Mouse (Mus musculus): ENCODE data around the gene Cnn2. TPM values are rescaled to one million over a fixed set of nuclear protein-coding genes. Genes with fewer than 3 reads are reported as not detected.

The Cnn2 gene
- polyA plus RNA-seq, 1 experiment from 2014 or later: 208 TPM

DNA sequence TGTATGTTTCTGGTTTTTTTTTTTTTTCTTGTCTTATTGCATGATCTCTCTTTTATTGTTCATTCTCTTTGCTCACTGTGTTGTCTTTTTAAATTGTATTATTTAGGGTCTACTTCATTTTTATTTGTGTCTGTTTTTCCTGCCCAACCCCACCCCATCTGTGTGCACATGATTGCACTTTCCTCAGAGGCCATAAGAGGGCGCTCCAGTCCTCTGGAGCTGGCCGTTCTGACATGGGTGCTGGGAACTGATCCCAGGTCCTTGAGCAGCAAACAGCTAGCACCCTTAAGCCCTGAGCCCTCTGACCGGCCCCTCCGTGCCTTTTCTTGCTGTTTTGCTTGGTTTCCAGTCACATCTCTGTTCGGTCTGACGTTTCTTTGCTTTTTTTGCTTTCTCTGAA is 3.2 kb downstream of the Cnn2 start:
- 84% methylated on average over 6 of the region's 6 CpGs for WGBS
- Histone ChIP-seq H3K27me3 (no peaks in the 10 kb centered on the region), H3K9me3 (replicated peaks) (no peaks in the 10 kb centered on the region), H3K4me3 (no peak overlapping the region), H3K4me2 (no peak overlapping the region), H3K4me1 (replicated peaks) (peaks cover 52% of the 10 kb centered on the region), H3K9ac (no peak overlapping the region), H3K27ac (no peak overlapping the region), H3K36me3 (peaks cover 50% of the 10 kb centered on the region)
- no peak for ATAC-seq (replicated peaks; ENCODE audit: insufficient number of reproducible peaks, insufficient read depth, low FRiP score, low read depth)

DNA sequence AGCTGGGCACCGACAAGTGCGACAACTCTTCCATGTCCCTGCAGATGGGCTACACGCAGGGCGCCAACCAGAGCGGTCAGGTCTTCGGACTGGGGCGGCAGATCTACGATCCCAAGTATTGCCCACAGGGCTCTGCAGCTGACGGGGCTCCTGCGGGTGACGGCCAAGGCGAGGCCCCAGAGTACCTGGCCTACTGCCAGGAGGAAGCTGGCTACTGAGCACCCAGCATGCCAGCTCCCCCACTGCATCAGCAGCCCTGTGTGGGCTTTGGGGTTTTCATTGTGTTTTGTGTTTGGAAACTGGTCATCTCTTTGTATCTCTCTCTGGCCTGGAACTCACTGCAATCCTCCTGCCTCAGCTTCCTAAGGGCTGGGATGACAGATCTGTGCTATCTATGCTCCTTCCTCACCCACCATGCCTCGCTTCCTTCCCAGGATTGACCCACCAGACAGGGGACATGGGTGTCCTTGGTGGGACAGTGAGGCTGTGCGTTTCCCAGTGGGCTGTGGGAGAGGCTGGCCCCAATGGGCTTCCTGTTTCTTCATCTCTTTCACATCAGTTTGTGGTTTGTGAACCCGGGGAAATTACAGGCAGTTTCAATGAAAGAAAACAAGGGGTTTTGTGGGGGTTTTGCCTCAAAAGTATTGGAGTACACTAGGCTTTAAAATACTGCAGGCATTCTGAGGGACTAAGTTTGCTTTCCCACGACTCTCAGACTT is 6.2 kb downstream of the Cnn2 start:
- no peak overlapping the region for H3K4me2 ChIP-seq
- H3K9me3 ChIP-seq (replicated peaks): no peaks in the 10 kb centered on the region
- peak overlapping the region; percentile 27; the same call in 1 of the 2 replicates for H3K27ac ChIP-seq
- H3K9ac ChIP-seq: no peak overlapping the region
- WGBS: 72% methylated on average over 16 of the region's 16 CpGs
- H3K36me3 ChIP-seq: peaks cover 50% of the 10 kb centered on the region
- no peaks in the 10 kb centered on the region; the same call in 1 of the 2 replicates for H3K27me3 ChIP-seq
- H3K4me1 ChIP-seq (replicated peaks): peaks cover 47% of the 10 kb centered on the region
- no peak for ATAC-seq (replicated peaks; ENCODE audit: insufficient number of reproducible peaks, insufficient read depth, low FRiP score, low read depth)
- no peak overlapping the region for H3K4me3 ChIP-seq

DNA sequence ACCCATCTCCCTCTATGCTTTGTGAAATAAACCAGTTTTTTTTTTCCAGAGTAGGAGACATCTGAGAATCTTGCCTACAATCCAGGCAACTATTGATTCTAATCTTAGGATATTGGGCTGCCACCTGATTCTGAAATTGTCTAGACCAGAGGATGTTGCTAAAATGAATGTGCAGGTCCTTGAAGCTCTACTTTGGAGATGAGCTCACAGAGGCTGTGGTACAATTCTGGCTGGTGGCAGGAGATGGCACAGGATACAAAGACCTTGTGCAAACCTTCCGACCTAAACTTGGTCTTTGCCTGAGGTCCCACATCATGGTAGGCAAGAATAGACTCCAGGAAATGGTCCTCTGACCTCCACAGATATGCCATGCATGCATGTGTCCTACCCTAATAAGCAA is 7.3 kb downstream of the Cnn2 start:
- Histone ChIP-seq H3K4me2 (no peak overlapping the region), H3K27me3 (no peaks in the 10 kb centered on the region; the same call in 1 of the 2 replicates), H3K9ac (no peak overlapping the region), H3K36me3 (peaks cover 50% of the 10 kb centered on the region), H3K4me1 (replicated peaks) (peaks cover 38% of the 10 kb centered on the region), H3K9me3 (replicated peaks) (no peaks in the 10 kb centered on the region), H3K27ac (peak overlapping the region; percentile 28; the same call in 1 of the 2 replicates), H3K4me3 (0 out of 2 replicates have a peak overlapping the region, but pooled peaks have one; percentile 59)
- WGBS: 55% methylated on average over 1 of the region's 1 CpGs
- no peak for ATAC-seq (replicated peaks; ENCODE audit: insufficient number of reproducible peaks, insufficient read depth, low FRiP score, low read depth)

DNA sequence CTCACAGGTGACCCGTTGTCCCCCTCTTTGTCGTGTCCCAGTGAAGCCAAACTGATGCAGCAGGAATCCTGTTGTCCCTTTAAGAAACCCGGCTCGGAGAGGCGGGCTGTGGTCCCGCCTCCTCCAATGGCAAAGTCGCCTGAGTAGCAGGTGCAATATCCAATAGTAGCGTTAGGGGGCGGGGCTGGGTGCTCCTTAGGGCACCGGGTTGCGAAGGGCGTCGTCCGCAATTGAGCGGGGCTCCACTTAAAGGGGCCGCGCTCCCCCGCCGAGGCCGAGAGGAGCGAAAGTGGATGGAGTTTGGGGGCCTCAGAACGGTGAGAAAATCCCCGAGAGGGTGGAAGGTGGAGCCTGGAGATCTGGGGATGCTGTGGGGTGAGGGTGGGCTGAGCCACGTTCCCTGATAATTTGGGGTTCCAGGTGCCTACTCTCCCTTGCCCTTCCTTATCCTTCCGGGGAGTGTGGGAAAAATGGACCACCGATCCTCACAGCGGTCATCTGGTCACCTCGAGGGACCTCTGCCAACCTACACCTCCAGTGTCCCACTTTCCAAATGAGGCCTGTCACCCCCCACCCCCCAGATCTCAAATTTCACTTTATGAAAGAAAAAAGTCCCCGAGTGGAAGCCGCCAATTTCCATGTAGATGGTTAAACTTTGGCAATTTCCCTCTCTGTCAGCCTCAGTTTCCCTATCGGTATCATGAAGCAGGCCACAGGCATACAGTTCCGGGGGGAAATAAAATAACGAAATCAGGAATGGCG is 8.1 kb downstream of the Cnn2 start, which contains the start of gene Abca7:
Abca7 (plus strand) TSS at position 223 of the 762 bp plus-strand sequence.
- Histone ChIP-seq H3K4me1 (replicated peaks) (peaks cover 31% of the 10 kb centered on the region), H3K36me3 (peaks cover 43% of the 10 kb centered on the region), H3K4me2 (peak within 1 kb of the TSS; percentile 82), H3K9ac (peak within 1 kb of the TSS; percentile 54), H3K4me3 (peak within 1 kb of the TSS; percentile 59), H3K9me3 (replicated peaks) (no peaks in the 10 kb centered on the region), H3K27me3 (peaks cover 3% of the 10 kb centered on the region), H3K27ac (peak within 1 kb of the TSS; percentile 69)
- ATAC-seq (replicated peaks; ENCODE audit: insufficient number of reproducible peaks, insufficient read depth, low FRiP score, low read depth): peak; percentile 87
- under 1% methylated on average over 34 of the region's 34 CpGs for WGBS

DNA sequence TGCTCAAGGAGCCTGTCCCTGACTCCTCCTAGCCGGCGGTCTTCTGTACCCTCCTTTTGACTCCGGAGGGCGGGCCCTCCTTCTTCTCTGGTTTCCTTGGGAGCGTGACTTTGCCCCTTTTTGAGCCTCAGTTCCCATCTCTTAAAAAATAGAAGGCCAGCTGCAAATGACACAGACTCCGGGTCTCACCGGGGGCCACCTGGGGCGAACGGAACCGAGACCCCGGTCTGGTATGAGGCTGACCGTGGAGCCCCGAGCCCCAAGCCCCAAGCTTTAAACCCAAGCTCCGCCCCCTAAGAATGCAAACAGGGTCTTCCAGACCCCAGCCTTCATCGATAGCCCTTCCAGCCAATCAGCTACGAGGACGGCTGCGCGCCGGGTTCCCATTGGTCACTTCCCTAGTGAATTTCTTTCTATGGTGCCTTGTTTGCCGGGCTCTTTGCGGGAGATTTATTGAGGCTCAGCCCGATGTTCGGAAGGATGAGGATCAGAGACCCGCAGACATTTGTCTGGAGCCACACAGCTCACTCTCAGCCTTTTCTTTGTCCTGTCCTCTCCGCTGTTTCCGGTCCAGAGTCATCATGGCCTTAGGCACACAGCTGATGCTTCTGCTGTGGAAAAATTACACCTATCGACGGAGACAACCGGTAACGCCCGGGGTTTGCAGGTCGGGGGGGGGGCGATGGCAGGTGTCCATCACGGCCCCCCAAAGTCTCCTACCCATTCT is 8.8 kb downstream of the Cnn2 start:
- Histone ChIP-seq H3K4me2 (peak overlapping the region; percentile 82), H3K9me3 (replicated peaks) (no peaks in the 10 kb centered on the region), H3K4me3 (peak overlapping the region; percentile 59), H3K27ac (peak overlapping the region; percentile 69), H3K9ac (peak overlapping the region; percentile 54), H3K36me3 (peaks cover 36% of the 10 kb centered on the region), H3K27me3 (peaks cover 9% of the 10 kb centered on the region), H3K4me1 (replicated peaks) (peaks cover 29% of the 10 kb centered on the region)
- WGBS: under 1% methylated on average over 35 of the region's 35 CpGs
- ATAC-seq (replicated peaks; ENCODE audit: insufficient number of reproducible peaks, insufficient read depth, low FRiP score, low read depth): no peak; the same call in 1 of the 2 replicates

DNA sequence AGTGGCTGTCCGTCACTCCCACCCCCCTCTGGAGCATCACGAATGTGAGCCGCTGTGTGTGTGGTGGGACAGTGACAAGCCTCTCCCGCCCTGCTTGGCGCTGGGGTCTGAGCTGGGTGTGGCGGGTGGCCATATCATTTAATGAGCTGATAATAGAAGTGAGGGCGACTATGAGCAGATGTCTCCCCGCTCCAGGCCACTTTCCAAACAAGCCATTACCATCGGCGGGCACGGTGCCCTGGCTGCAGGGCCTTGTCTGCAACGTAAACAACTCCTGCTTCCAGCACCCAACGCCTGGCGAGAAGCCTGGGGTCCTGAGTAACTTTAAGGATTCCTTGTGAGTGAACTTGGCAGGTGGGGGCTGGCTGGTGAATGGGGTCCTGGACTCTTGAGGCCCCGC is 9.4 kb downstream of the Cnn2 start:
- Histone ChIP-seq H3K9me3 (replicated peaks) (no peaks in the 10 kb centered on the region), H3K27me3 (peaks cover 10% of the 10 kb centered on the region), H3K27ac (peak overlapping the region; percentile 42; the same call in 1 of the 2 replicates), H3K4me3 (peak overlapping the region; percentile 59), H3K4me2 (peak overlapping the region; percentile 82), H3K4me1 (replicated peaks) (peaks cover 33% of the 10 kb centered on the region), H3K9ac (no peak overlapping the region), H3K36me3 (peaks cover 30% of the 10 kb centered on the region)
- no peak; the same call in 1 of the 2 replicates for ATAC-seq (replicated peaks; ENCODE audit: insufficient number of reproducible peaks, insufficient read depth, low FRiP score, low read depth)
- 9% methylated on average over 15 of the region's 15 CpGs for WGBS

DNA sequence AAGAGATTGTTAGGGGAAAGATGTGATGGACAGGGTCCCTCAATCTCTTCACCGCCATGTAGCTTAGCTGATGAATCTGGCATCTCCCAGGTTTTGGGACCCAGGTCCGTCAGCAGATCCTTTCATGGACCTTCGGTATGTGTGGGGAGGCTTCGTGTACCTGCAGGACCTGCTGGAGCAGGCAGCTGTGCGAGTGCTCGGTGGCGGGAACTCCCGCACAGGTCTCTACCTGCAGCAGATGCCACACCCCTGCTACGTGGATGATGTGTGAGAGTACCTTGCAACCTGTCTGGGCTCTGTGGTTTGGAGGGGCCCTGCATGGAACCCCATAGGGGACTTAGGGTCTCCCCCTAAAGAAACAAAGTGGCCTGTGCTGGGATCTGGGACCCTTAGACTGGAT is 13.6 kb downstream of the Cnn2 start:
- Histone ChIP-seq H3K9me3 (replicated peaks) (no peaks in the 10 kb centered on the region), H3K4me2 (no peak overlapping the region), H3K36me3 (no peaks in the 10 kb centered on the region), H3K4me3 (no peak overlapping the region), H3K9ac (no peak overlapping the region), H3K4me1 (replicated peaks) (peaks cover 27% of the 10 kb centered on the region), H3K27me3 (peaks cover 15% of the 10 kb centered on the region), H3K27ac (no peak overlapping the region)
- 82% methylated on average over 9 of the region's 9 CpGs for WGBS
- no peak for ATAC-seq (replicated peaks; ENCODE audit: insufficient number of reproducible peaks, insufficient read depth, low FRiP score, low read depth)

DNA sequence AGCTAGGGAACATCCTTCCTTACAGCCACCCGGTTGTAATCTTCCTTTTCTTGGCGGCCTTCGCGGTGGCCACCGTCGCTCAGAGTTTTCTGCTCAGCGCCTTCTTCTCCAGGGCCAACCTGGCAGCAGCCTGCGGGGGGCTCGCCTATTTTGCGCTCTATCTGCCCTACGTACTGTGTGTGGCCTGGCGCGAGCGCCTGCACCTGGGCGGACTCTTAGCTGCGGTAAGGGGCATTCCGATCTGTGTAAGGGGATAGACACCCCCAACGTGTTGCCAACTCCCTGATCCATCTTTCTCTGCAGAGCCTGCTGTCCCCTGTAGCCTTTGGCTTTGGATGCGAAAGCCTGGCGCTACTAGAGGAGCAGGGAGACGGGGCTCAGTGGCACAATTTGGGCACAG is 14.4 kb downstream of the Cnn2 start:
- H3K4me3 ChIP-seq: no peak overlapping the region
- H3K4me1 ChIP-seq (replicated peaks): peaks cover 18% of the 10 kb centered on the region
- H3K27me3 ChIP-seq: peaks cover 15% of the 10 kb centered on the region
- no peak overlapping the region for H3K9ac ChIP-seq
- H3K4me2 ChIP-seq: no peak overlapping the region
- no peak for ATAC-seq (replicated peaks; ENCODE audit: insufficient number of reproducible peaks, insufficient read depth, low FRiP score, low read depth)
- H3K27ac ChIP-seq: no peak overlapping the region
- WGBS: 30% methylated on average over 21 of the region's 21 CpGs
- no peaks in the 10 kb centered on the region for H3K36me3 ChIP-seq
- H3K9me3 ChIP-seq (replicated peaks): no peaks in the 10 kb centered on the region

DNA sequence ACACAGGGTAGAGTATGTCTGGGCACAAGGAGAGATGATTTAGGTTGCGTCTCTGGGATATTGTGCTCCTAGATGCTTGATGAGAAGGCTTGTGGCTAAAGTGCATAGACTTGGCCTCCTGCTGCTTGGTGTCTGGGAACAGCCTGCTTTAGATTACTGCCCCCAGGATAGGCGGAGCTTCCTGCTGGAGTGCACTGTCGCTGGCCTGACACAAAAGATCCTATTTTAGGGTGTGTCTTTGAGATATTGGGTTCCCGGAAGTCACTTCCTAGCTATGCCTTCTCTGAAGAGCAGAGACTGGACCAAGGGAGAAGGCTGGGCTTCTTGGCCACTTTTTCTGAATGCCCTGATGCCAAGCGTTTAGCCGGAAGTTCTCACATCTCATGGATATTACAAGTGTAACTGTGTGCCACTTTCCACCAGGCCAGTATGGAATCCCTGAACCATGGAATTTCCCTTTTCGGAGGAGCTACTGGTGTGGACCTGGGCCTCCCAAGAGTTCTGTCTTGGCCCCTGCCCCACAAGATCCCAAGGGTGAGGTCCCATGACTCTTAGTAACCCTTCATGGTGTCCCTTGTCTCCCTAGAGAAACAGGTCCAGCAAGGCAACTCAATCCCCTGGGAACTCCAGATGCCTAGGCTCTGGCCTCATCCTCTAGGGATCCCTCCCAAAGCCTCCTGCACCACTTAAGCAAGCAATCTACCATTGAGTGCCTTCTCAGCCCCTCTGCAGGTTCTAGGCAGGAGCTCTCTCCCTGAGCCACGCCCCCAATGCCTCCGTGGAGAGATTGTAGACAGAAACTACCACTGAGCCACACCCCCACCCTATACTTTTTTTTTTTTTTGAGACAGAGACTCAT is 15.2 kb downstream of the Cnn2 start:
- no peak overlapping the region for H3K9ac ChIP-seq
- H3K27me3 ChIP-seq: peaks cover 15% of the 10 kb centered on the region
- H3K27ac ChIP-seq: no peak overlapping the region
- no peak for ATAC-seq (replicated peaks; ENCODE audit: insufficient number of reproducible peaks, insufficient read depth, low FRiP score, low read depth)
- WGBS: 55% methylated on average over 9 of the region's 9 CpGs
- H3K4me2 ChIP-seq: no peak overlapping the region
- peaks cover 11% of the 10 kb centered on the region for H3K4me1 ChIP-seq (replicated peaks)
- no peaks in the 10 kb centered on the region for H3K9me3 ChIP-seq (replicated peaks)
- H3K36me3 ChIP-seq: no peaks in the 10 kb centered on the region
- no peak overlapping the region for H3K4me3 ChIP-seq

DNA sequence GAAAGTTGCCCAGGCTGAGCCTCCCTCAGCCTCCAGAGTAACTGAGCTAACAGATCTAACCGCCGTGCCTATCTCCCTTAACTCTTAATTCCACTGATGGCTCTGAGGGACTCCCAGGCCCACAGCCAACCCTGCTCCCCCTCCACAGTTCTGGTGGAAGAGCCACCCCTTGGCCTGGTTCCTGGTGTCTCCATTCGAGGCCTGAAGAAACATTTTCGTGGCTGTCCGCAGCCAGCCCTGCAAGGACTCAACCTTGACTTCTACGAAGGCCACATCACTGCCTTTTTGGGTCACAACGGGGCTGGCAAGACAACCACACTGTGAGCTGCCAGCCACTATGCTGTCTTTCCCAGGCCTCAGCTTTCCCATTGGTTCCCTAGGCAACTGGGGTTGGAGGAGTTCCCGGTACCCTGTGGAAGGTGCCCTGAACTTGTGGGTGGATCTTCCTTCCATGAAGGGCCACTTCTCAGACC is 15.9 kb downstream of the Cnn2 start:
- WGBS: 74% methylated on average over 8 of the region's 8 CpGs
- no peak overlapping the region for H3K27ac ChIP-seq
- peaks cover 15% of the 10 kb centered on the region for H3K27me3 ChIP-seq
- H3K9me3 ChIP-seq (replicated peaks): no peaks in the 10 kb centered on the region
- H3K36me3 ChIP-seq: 0 out of 2 replicates have a peak, but pooled peaks cover 4% of the 10 kb centered on the region
- no peak overlapping the region for H3K4me2 ChIP-seq
- no peak for ATAC-seq (replicated peaks; ENCODE audit: insufficient number of reproducible peaks, insufficient read depth, low FRiP score, low read depth)
- H3K9ac ChIP-seq: no peak overlapping the region
- no peak overlapping the region for H3K4me3 ChIP-seq
- peaks cover 11% of the 10 kb centered on the region for H3K4me1 ChIP-seq (replicated peaks)
